Mouse (Mus musculus) heart, embryonic 11.5 days (tissue): ENCODE data around the gene Ttc28. TPM values are rescaled to one million over a fixed set of nuclear protein-coding genes. Genes with fewer than 3 reads are reported as not detected.
A peak's percentile ranks its signal among the peaks of the same experiment; 100 is the strongest.
"Not testable (repeated sequence)": the region's sequence is repeated elsewhere in the genome, so short reads cannot be mapped to it uniquely, and the experiment has no call there.

Experiments used
- ATAC-seq: fragments of 200-750 bp; cut with Nextera tagmentation; replicated peaks from 2 replicates; pipeline ENCODE4 v1.8.0; 2017; ENCODE audit warnings: moderate library complexity; ENCODE audit not compliant: insufficient number of reproducible peaks, low FRiP score, low TSS enrichment
- H3K27ac ChIP-seq: fragments of 300-500 bp; sonication (generic); 2 replicates; pipeline ENCODE4 v1.5.1; 2014; ENCODE audit warnings: mild to moderate bottlenecking, low read depth, low read length
- H3K27me3 ChIP-seq: fragments of 300-500 bp; sonication (generic); 2 replicates; pipeline ENCODE4 v1.6.1; 2014; ENCODE audit warnings: mild to moderate bottlenecking, low read length, mixed read lengths; ENCODE audit not compliant: control insufficient read depth, insufficient read depth
- H3K36me3 ChIP-seq: fragments of 300-500 bp; sonication (generic); 2 replicates; pipeline ENCODE4 v1.6.1; 2014; ENCODE audit warnings: mild to moderate bottlenecking, low read length, moderate library complexity, mixed read lengths; ENCODE audit not compliant: control insufficient read depth, insufficient read depth
- H3K4me1 ChIP-seq: fragments of 300-500 bp; sonication (generic); 2 replicates; pipeline ENCODE4 v1.6.1; 2014; ENCODE audit warnings: low read length; ENCODE audit not compliant: control insufficient read depth, insufficient read depth
- H3K4me2 ChIP-seq: fragments of 300-500 bp; sonication (generic); 2 replicates; pipeline ENCODE4 v1.6.1; 2014; ENCODE audit warnings: mild to moderate bottlenecking, moderate library complexity
- H3K4me3 ChIP-seq: fragments of 300-500 bp; sonication (generic); 2 replicates; pipeline ENCODE4 v1.5.1; 2014; ENCODE audit warnings: low read depth, low read length
- H3K9ac ChIP-seq: fragments of 300-500 bp; sonication (generic); 2 replicates; pipeline ENCODE4 v1.6.1; 2014; ENCODE audit warnings: mild to moderate bottlenecking, low read depth, low read length, moderate library complexity
- H3K9me3 ChIP-seq: fragments of 300-500 bp; sonication (generic); replicated peaks from 2 replicates; pipeline ENCODE4 v1.6.1; 2016; ENCODE audit warnings: low read length; ENCODE audit not compliant: control insufficient read depth
- WGBS: fragments of 180-500 bp; shearing (Covaris S2); extraction: QIAGEN DNeasy Blood & Tissue Kit; methylation state at CpG from one replicate; pipeline ENCODE4 v1.1.7; 2014; ENCODE audit not compliant: insufficient replicate concordance; 5-methylcytosine and 5-hydroxymethylcytosine counted together
- polyA plus RNA-seq: library from polyadenylated mRNA; unstranded; fragments of >200 nt; fragmentation: Nextera tagmentation; extraction: Ambion mirVana; gene quantifications from 2 replicates; pipeline ENCODE4 v1.2.1, GENCODE M21; 2014

The Ttc28 gene
- 8.1 and 9.4 TPM in 2 replicates for polyA plus RNA-seq

GRCm38 (mm10) chr5:110879584-110880374 lies at the start of gene Ttc28:
Gene Ttc28 (plus strand): TSS chr5:110879803.
- ATAC-seq: peak; percentile 80
- Histone ChIP-seq H3K27ac (peak within 1 kb of the TSS; percentile 64), H3K4me1 (peaks cover 6% of the 10 kb centered on the region), H3K36me3 (no peaks in the 10 kb centered on the region), H3K4me2 (peak within 1 kb of the TSS; percentile 76), H3K4me3 (peak within 1 kb of the TSS; percentile 83), H3K27me3 (no peaks in the 10 kb centered on the region), H3K9ac (peak within 1 kb of the TSS; percentile 94), H3K9me3 (no peaks in the 10 kb centered on the region)
- WGBS: 2% methylated on average over 61 of the region's 101 CpGs

- Histone ChIP-seq H3K36me3 (no peaks in the 10 kb centered on the region), H3K4me1 (peaks cover 5% of the 10 kb centered on the region), H3K27me3 (no peaks in the 10 kb centered on the region), H3K4me2 (no peak overlapping the region), H3K27ac (no peak overlapping the region), H3K9me3 (no peaks in the 10 kb centered on the region), H3K4me3 (no peak overlapping the region), H3K9ac (no peak overlapping the region)
- ATAC-seq: no peak
- WGBS: 85% methylated on average over 5 of the region's 5 CpGs
Measured at GRCm38 (mm10) chr5:110831036-110831720, 48.4 kb upstream of the Ttc28 start.

- Histone ChIP-seq H3K4me2 (peak overlapping the region; percentile 48), H3K27ac (peak overlapping the region; percentile 76), H3K36me3 (no peaks in the 10 kb centered on the region), H3K4me1 (peaks cover 13% of the 10 kb centered on the region), H3K9ac (0 out of 2 replicates have a peak overlapping the region, but pooled peaks have one; percentile 22), H3K27me3 (no peaks in the 10 kb centered on the region), H3K9me3 (no peaks in the 10 kb centered on the region), H3K4me3 (peak overlapping the region; percentile 16; the same call in 1 of the 2 replicates)
- WGBS: 4% methylated on average over 3 of the region's 3 CpGs
- peak; percentile 60 for ATAC-seq
Measured at GRCm38 (mm10) chr5:110835959-110836358, 43.6 kb upstream of the Ttc28 start.

GRCm38 (mm10) chr5:110838016-110838415 lies 41.6 kb upstream of the Ttc28 start:
- not testable (repeated sequence) for H3K4me3 ChIP-seq, H3K9me3 ChIP-seq, H3K27ac ChIP-seq, H3K9ac ChIP-seq, H3K36me3 ChIP-seq, ATAC-seq, H3K27me3 ChIP-seq
- peak overlapping the region; percentile 67; the same call in 1 of the 2 replicates for H3K4me2 ChIP-seq
- WGBS: 77% methylated on average over 5 of the region's 5 CpGs
- peaks cover 13% of the 10 kb centered on the region for H3K4me1 ChIP-seq

GRCm38 (mm10) chr5:110839038-110839677 lies 40.4 kb upstream of the Ttc28 start:
- Histone ChIP-seq H3K27ac (peak overlapping the region; percentile 68), H3K4me1 (peaks cover 13% of the 10 kb centered on the region), H3K36me3 (peaks cover 7% of the 10 kb centered on the region), H3K4me2 (peak overlapping the region; percentile 67), H3K9me3 (no peaks in the 10 kb centered on the region), H3K4me3 (peak overlapping the region; percentile 57), H3K9ac (peak overlapping the region; percentile 77), H3K27me3 (no peaks in the 10 kb centered on the region)
- 5% methylated on average over 28 of the region's 28 CpGs for WGBS
- peak; percentile 15 for ATAC-seq

DNA sequence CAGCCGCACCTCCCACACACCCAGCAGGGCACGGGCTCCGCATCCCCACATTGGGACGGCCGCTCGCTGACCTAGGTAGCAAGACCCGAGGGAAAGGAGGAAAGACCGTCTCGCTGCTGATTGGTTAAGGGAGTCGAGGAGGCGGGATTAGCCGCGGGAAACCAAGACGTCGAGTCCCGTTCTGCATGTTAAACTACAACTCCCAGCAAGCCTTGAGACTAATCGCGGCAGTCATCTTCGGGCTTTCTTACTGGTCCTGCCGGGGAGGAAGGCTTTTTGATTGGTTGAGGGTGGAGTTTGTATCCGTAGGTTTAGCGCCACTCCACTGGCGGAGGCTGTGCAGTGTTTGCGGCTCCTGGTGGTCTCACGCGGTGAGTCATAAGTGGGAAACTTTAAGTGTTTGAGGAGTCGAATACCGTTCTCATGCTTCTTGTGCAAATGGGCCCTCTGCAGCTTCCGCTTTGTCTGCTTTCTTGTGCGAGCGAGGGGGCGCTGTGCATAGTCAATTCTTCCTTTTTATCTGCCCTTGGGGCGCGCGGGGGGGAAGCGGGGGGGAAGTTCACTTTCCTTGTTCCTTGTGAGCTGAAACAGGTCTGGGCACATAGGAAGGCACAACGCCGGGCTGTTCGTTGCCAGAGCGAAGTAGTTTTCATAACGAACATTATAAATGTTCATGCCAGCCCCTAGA lies 39.8 kb upstream of the Ttc28 start, which contains the start of the genes Hscb and Chek2:
Hscb (minus strand) TSS at position 100 of the 688 bp plus-strand sequence.
Chek2 (plus strand) TSS at position 302 of the 688 bp plus-strand sequence.
- ATAC-seq: peak; percentile 93
- Histone ChIP-seq H3K4me2 (peak within 1 kb of the TSS; percentile 80), H3K9ac (peak within 1 kb of the TSS; percentile 77), H3K36me3 (peaks cover 7% of the 10 kb centered on the region), H3K9me3 (no peaks in the 10 kb centered on the region), H3K27ac (peak within 1 kb of the TSS; percentile 70), H3K4me1 (peaks cover 13% of the 10 kb centered on the region), H3K4me3 (peak within 1 kb of the TSS; percentile 57), H3K27me3 (no peaks in the 10 kb centered on the region)
- WGBS: under 1% methylated on average over 41 of the region's 41 CpGs

- H3K4me3 ChIP-seq: peak overlapping the region; percentile 57
- 14% methylated on average over 4 of the region's 4 CpGs for WGBS
Measured at GRCm38 (mm10) chr5:110840465-110840864, 39.1 kb upstream of the Ttc28 start.

More at GRCm38 (mm10) chr5:110840465-110840864, 39.1 kb upstream of the Ttc28 start:
- peak overlapping the region; percentile 70 for H3K27ac ChIP-seq
- no peaks in the 10 kb centered on the region for H3K9me3 ChIP-seq
- no peak for ATAC-seq
- H3K9ac ChIP-seq: peak overlapping the region; percentile 76
- H3K27me3 ChIP-seq: no peaks in the 10 kb centered on the region
- peaks cover 12% of the 10 kb centered on the region for H3K36me3 ChIP-seq
- peaks cover 13% of the 10 kb centered on the region for H3K4me1 ChIP-seq
- H3K4me2 ChIP-seq: peak overlapping the region; percentile 80
